Mouse (Mus musculus): ENCODE results near the gene Atp5h.
"Not testable (repeated sequence)": the region's sequence is repeated elsewhere in the genome, so short reads cannot be mapped to it uniquely, and the experiment has no call there.

Atp5h gene

DNA sequence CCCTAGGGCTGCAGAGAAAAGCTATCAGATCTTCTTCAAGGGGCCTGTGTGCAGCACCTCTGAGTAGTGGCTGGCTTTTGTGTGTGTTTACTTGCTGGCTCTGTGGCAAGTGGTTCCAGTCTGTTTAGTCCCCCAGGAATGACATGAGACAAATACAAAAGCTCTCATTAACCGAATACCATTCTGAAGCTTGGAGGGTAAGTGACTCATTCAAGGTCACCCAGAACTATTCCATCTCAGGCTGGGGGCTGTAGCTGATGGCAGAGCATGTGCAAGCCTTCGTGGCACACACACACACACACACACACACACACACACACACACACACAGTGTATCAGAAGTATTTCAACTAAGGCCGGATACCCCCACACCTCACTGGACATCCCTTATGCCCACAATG is 19.6 kb downstream of the Atp5h start:
- DNase-seq (ENCODE audit: low read depth, low spot score) = no peak

- no peak for DNase-seq (ENCODE audit: low read depth, low spot score)
Observed at GRCm38 (mm10) chr11:115398085-115398484, 21.7 kb downstream of the Atp5h start.

DNA sequence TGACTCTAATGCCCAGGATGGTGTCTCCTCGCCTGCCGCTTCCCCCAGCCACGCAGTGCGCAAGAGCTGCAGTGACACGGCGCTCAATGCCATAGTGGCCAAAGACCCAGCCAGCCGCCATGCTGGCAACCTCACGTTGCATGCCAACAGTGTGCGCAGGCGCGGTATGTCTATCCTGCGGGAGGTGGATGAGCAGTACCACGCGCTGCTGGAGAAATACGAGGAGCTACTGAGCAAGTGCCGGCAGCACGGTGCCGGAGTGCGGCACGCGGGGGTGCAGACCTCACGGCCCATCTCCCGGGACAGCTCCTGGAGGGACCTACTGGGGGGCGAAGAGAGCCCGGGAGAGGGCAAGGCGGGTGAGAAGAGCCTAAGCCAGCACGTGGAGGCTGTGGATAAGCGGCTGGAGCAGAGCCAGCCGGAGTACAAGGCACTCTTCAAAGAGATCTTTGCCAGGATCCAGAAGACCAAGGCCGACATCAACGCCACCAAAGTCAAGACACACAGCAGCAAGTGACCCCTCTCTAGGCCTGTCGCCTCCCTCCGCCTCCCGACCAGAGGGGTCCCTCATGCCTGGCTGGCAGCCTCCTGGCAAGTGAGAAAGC is 25.9 kb downstream of the Atp5h start:
- DNase-seq (ENCODE audit: low read depth, low spot score) = no peak

DNA sequence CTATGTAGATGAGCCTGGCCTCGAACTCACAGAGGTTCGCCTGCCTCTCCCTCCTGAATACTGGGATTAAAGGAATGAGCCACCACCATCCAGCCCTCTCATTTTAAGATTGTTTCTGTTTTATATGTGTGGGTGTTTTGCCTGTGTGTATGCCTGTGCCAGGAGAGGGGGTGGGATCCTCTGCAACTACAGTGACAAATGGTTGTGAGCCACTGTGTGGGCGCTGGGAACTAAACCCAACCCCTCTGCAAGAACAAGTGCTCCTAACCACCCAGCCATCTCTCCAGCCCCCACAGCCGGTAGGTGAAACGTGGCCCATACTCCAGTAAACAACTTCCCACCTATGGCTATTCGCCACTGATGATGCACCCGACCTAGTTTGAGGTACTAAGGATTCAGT is 28.4 kb downstream of the Atp5h start:
- no peak for DNase-seq (ENCODE audit: low read depth, low spot score)

- DNase-seq (ENCODE audit: low read depth, low spot score) = not testable (repeated sequence)
Observed at GRCm38 (mm10) chr11:115386859-115387258, 32.9 kb downstream of the Atp5h start.

GRCm38 (mm10) chr11:115384587-115384986 is 35.2 kb downstream of the Atp5h start:
- no peak for DNase-seq (ENCODE audit: low read depth, low spot score)

DNA sequence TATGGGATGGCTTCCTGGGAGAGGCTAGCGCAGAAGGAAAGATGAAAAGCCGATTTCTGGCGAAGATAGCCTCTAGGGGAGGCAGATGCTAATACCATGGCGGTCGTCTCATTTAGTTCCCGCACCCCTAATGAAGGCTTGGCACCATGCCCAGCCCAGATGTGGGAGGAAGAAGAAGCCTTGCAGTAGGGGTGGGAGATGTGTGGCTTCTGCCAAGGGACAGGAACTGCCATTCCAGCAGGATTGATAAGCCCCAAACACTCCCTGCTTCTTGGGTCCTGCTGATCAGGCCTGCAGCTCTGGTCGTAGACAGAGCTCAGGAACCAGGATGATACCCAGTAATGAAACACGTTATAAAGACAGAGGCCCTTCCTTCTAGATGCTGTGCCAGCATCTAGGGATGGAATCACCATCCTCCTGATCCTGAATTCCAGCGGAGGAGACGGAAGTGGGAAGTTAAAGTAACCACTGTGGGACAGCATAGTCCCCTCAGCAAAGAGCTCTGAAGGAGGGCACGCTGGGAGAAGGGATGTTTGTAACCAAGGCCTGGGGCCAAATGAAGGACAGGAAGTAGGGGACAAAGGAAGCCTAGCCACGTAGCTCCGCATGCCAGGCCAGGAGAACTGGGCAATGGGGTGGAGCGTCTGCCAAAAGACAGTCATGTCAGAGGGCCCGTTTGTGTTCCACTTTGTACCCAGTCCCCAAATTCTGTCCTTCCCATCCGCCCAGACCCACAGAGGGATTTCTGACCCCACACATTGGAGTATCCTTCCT is 35.9 kb downstream of the Atp5h start:
- DNase-seq (ENCODE audit: low read depth, low spot score) = no peak

DNA sequence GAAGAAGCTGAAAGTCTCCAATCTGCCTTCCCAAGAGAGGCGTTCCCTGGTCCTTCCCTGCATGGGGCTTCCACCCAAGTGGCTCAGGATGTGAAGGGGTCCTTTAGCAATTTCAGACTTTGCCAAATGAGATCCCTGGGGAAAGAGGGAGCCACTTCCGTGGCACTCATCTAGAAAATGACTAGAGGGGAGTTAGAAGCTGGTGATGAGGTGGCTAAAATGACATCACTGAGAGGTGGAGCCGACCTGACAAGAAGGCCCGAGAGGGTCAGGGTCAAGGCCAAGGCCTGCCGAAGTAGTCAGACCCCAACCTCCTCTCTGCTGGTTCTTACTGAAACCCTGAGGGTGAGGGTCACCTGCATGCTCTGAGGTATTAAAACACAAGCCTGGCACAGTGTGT is 36.9 kb downstream of the Atp5h start:
- no peak for DNase-seq (ENCODE audit: low read depth, low spot score)

GRCm38 (mm10) chr11:115381743-115382539 is 37.8 kb downstream of the Atp5h start, which contains the start of gene Cdr2l:
Gene Cdr2l (plus strand): TSS chr11:115381916.
- peak; percentile 85 for DNase-seq (ENCODE audit: low read depth, low spot score)

GRCm38 (mm10) chr11:115381276-115381675 is 38.5 kb downstream of the Atp5h start:
- no peak for DNase-seq (ENCODE audit: low read depth, low spot score)

DNA sequence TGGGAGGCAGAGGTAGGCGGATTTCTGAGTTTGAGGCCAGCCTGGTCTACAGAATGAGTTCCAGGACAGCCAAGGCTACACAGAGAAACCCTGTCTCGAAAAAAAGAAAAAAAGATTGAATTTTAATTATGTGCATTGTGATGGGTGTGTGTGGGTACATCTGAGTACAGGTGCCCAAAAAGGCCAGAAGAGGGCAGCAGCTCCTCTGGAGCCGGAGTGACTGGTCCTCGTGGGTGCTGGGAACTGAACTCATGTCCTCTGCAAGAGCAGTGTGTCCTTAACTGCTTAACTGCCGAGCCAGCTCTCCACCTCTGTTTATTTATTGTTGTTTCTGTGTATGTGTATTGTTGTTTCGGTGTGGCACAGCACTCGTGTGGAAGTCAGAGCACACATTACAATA is 41.9 kb downstream of the Atp5h start:
- DNase-seq (ENCODE audit: low read depth, low spot score) = no peak

- DNase-seq (ENCODE audit: low read depth, low spot score) = no peak
Observed at GRCm38 (mm10) chr11:115377254-115377653, 42.5 kb downstream of the Atp5h start.

DNA sequence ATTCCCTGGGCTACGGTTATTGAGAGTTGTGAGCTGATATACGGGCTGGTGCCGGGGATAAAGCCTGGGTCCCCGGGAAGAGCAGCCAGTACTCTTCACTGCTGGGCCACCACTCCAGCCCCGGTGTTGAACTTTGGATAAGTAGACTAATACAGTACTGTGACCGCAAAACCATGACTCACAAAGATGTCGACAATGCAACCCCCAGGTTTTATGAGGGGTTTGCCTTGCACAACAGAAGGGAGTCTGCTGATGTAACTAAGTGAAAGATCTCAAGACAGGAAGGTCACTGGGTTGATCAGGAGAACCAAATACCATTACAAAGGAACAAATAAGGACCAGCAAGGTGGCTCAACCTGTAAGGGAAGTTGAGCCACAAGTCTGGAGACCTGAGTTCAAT is 43.0 kb downstream of the Atp5h start:
- DNase-seq (ENCODE audit: low read depth, low spot score) = no peak

GRCm38 (mm10) chr11:115374695-115375425 is 44.9 kb downstream of the Atp5h start:
- no peak for DNase-seq (ENCODE audit: low read depth, low spot score)

DNA sequence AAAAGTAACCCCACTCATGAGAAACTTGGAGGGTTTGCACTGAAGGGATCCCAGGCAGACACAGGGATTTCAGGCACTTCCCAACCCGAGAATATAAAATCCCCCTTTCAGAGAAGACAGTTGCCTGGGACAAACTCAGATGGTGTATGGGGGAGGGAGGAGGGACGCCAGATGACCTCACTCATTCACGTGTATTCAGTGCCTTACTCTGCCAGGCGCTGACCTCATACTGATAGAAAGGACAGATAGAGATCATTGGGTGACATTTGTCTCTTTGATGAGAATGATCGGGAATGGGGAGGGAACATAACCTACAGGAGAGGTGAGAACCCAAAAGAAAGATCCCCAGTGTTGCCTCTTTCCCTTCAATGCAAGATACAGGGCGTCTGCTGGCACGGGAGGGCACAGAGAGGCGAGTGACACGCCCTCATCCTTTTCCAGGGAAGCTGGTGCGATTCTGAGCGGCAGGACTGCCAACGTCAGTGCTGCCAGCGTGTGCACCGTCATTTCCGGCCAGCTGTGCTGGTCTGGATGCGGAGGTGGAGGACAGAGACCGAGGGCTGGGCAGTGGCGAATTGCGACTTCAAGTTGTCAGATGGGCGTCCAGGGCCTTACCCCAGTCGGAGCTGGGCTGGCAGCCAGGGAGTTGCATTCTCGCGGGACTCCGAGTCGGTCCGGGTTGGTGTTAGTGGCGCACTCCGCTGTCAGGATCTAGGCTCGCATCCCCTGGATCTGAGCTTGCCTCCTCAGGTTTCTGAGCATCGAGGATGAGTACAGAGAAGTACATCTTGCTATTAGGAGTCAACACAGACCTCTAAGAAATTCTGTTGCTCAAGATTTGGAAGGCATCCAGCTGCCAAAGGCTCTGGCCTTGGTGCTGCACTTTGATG is 45.7 kb downstream of the Atp5h start:
- DNase-seq (ENCODE audit: low read depth, low spot score) = no peak

DNA sequence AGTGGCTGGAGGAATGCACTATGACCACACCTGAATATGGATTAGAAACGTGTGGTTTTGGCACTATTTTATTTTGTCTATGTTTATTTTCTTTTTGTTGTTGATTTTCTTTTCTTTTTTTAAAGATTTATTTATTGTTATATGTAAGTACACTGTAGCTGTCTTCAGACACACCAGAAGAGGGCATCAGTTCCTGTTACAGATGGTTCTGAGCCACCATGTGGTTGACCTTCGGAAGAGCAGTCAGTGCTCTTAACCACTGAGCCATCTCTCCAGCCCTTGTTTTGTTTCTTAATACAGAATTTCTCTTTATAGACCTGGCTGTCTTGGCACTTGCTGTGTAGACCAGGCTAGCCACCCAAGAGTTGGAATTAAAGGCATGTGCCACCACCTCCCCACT is 47.0 kb downstream of the Atp5h start:
- DNase-seq (ENCODE audit: low read depth, low spot score) = no peak

DNA sequence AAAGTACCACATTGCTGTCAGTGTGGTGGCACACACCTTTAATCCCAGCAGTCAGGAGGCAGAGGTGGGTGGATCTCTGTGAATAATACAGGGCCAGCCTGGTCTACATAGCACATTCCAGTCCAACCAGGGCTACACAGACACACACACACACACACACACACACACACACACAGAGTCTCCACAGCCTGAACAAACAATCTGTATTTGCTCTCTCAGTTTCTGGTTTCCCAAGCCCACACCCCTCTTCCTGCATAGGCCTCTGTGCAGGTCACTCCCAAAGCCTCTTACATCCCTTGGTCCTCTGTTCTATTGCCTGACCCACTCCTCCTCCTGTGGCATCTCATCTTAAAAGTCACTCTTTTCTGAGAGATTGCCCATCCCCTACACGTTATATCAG is 47.7 kb downstream of the Atp5h start:
- no peak for DNase-seq (ENCODE audit: low read depth, low spot score)

GRCm38 (mm10) chr11:115371354-115371753 is 48.4 kb downstream of the Atp5h start:
- DNase-seq (ENCODE audit: low read depth, low spot score) = no peak

DNA sequence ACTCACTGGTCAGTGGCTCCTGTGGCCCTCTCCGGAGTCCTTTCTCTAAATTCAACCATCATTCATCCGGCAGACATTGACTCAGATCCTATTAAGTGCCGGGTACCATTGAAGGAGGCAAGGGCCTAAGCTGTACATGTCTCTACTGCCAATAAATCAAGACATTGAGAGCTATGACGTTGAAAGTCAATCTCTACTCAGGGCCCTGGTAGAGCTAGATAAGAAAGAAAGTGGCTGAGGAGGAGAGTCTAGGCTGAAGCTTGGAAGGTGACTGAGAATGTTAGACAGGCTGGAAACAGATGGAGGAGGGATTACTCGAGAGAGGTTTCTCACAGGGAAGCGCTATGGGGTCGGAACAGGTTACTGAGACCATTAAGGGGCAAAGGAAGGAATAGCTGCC is 49.4 kb downstream of the Atp5h start:
- DNase-seq (ENCODE audit: low read depth, low spot score) = no peak

DNA sequence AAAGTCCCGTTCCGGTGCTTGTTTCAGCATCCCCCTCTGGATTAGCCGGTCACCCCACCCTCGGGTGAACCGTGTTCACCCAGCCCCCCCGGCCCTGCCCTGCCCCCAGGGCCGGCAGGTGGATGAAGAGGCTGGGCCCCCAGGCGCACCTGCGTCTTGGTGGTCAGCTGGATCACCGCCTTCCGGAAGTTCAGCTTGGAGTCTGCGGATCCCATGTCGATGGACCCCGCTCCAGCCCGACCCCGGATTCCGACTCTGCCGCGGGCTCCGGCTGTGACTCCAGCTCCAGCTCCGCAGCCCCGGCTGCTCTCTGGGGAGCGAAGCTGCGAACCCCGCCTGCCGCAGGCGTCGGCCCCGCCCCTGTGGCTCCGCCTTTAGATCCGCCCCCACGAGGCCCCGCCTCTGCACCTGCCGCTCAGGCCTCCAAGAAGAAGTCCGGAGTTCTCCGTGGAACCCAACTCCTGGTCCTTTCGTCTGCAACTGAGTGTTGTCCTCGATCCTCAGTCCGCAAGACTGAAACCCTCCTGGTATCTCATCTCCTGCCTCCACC is 52.3 kb downstream of the Atp5h start, which contains the start of gene Hid1:
TSS of gene Hid1 (minus strand) at position 362 of the 550 bp plus-strand sequence.
- DNase-seq (ENCODE audit: low read depth, low spot score) = peak; percentile 38

All from embryo, embryonic 11.5 days (tissue).